Mouse (Mus musculus): ENCODE results near the gene Mob3b. TPM values are rescaled to one million over a fixed set of nuclear protein-coding genes. Genes with fewer than 3 reads are reported as not detected.

Mob3b gene
- polyA plus RNA-seq, 2 experiments from 2014 or later = 2.9 to 5.0 TPM

- ATAC-seq = no peak
These were observed 10.7 kb downstream of the Mob3b start for GRCm38 (mm10) chr4:35146597-35146996.

- ATAC-seq = no peak
These were observed 11.6 kb downstream of the Mob3b start for GRCm38 (mm10) chr4:35145726-35146125.

- no peak for ATAC-seq
These were observed 13.7 kb downstream of the Mob3b start for GRCm38 (mm10) chr4:35143472-35144102.

GRCm38 (mm10) chr4:35140317-35140716 is 17.0 kb downstream of the Mob3b start:
- ATAC-seq = peak; percentile 74

GRCm38 (mm10) chr4:35138077-35138476 is 19.2 kb downstream of the Mob3b start:
- peak; percentile 40 for ATAC-seq

GRCm38 (mm10) chr4:35136996-35137395 is 20.3 kb downstream of the Mob3b start:
- no peak for ATAC-seq

GRCm38 (mm10) chr4:35135806-35136205 is 21.5 kb downstream of the Mob3b start:
- no peak for ATAC-seq

- no peak for ATAC-seq
These were observed 22.3 kb downstream of the Mob3b start for GRCm38 (mm10) chr4:35134846-35135611.

- no peak for ATAC-seq
These were observed 23.9 kb downstream of the Mob3b start for GRCm38 (mm10) chr4:35133411-35133810.

GRCm38 (mm10) chr4:35131592-35131991 is 25.7 kb downstream of the Mob3b start:
- no peak for ATAC-seq

GRCm38 (mm10) chr4:35130411-35130948 is 26.8 kb downstream of the Mob3b start:
- peak; percentile 67 for ATAC-seq

GRCm38 (mm10) chr4:35127759-35128158 is 29.5 kb downstream of the Mob3b start:
- ATAC-seq = no peak

- no peak for ATAC-seq
These were observed 30.5 kb downstream of the Mob3b start for GRCm38 (mm10) chr4:35126776-35127175.

GRCm38 (mm10) chr4:35125299-35125777 is 31.9 kb downstream of the Mob3b start:
- ATAC-seq = no peak

- no peak for ATAC-seq
These were observed 33.3 kb downstream of the Mob3b start for GRCm38 (mm10) chr4:35124027-35124426.

- no peak for ATAC-seq
These were observed 34.2 kb downstream of the Mob3b start for GRCm38 (mm10) chr4:35123087-35123486.

GRCm38 (mm10) chr4:35121060-35121459 is 36.2 kb downstream of the Mob3b start:
- no peak for ATAC-seq

- ATAC-seq = no peak
These were observed 36.7 kb downstream of the Mob3b start for GRCm38 (mm10) chr4:35120575-35120974.

GRCm38 (mm10) chr4:35120159-35120558 is 37.1 kb downstream of the Mob3b start:
- ATAC-seq = no peak

- no peak for ATAC-seq
These were observed 38.4 kb downstream of the Mob3b start for GRCm38 (mm10) chr4:35118851-35119250.

- no peak for ATAC-seq
These were observed 40.1 kb downstream of the Mob3b start for GRCm38 (mm10) chr4:35117144-35117543.

- ATAC-seq = no peak
These were observed 41.4 kb downstream of the Mob3b start for GRCm38 (mm10) chr4:35115933-35116332.

GRCm38 (mm10) chr4:35114950-35115349 is 42.3 kb downstream of the Mob3b start:
- ATAC-seq = no peak

Data from activated CD4-positive, CD25-positive, alpha-beta regulatory T cell, adult 4 months (primary cell).